Mouse (Mus musculus) limb, embryonic 14.5 days (tissue): ENCODE results near the gene Pfn1. TPM values are rescaled to one million over a fixed set of nuclear protein-coding genes. Genes with fewer than 3 reads are reported as not detected.

Source experiments
- ATAC-seq: fragments of 200-750 bp; cut with Nextera tagmentation; 2 replicates; pipeline ENCODE4 v1.8.0; 2017; ENCODE audit warnings: low read depth, moderate number of reproducible peaks, moderate TSS enrichment; ENCODE audit not compliant: low FRiP score
- DNase-seq: peaks from one replicate; pipeline ENCODE4 v3.0.0-alpha.2; 2015; ENCODE audit warnings: low spot score
- H3K27ac ChIP-seq: fragments of 300-500 bp; sonication (generic); replicated peaks from 2 replicates; pipeline ENCODE4 v1.5.1; 2014; ENCODE audit warnings: low read depth, mild to moderate bottlenecking, low read length, moderate library complexity, mixed read lengths
- H3K27me3 ChIP-seq: fragments of 300-500 bp; sonication (generic); 2 replicates; pipeline ENCODE4 v1.6.1; 2014; ENCODE audit warnings: low read length, mixed read lengths; ENCODE audit not compliant: control insufficient read depth, insufficient read depth
- H3K36me3 ChIP-seq: fragments of 300-500 bp; sonication (generic); 2 replicates; pipeline ENCODE4 v1.6.1; 2014; ENCODE audit warnings: mild to moderate bottlenecking, low read length, moderate library complexity, mixed read lengths; ENCODE audit not compliant: control insufficient read depth, insufficient read depth
- H3K4me1 ChIP-seq: fragments of 300-500 bp; sonication (generic); 2 replicates; pipeline ENCODE4 v1.6.1; 2014; ENCODE audit warnings: antibody characterized with exemption, low read length, mixed read lengths; ENCODE audit not compliant: control insufficient read depth, insufficient read depth
- H3K4me2 ChIP-seq: fragments of 300-500 bp; sonication (generic); replicated peaks from 2 replicates; pipeline ENCODE4 v1.6.1; 2014; ENCODE audit warnings: low read depth, mild to moderate bottlenecking, low read length, moderate library complexity; ENCODE audit not compliant: severe bottlenecking
- H3K4me3 ChIP-seq: fragments of 300-500 bp; sonication (generic); replicated peaks from 2 replicates; pipeline ENCODE4 v1.5.1; 2014; ENCODE audit warnings: low read length
- H3K9ac ChIP-seq: fragments of 300-500 bp; sonication (generic); 2 replicates; pipeline ENCODE4 v1.6.1; 2014; ENCODE audit warnings: mild to moderate bottlenecking, low read depth, low read length, moderate library complexity; ENCODE audit not compliant: severe bottlenecking
- H3K9me3 ChIP-seq: fragments of 300-500 bp; sonication (generic); 2 replicates; pipeline ENCODE4 v1.6.1; 2016; ENCODE audit warnings: low read length; ENCODE audit not compliant: control insufficient read depth
- POLR2A ChIP-seq: fragments of 200-500 bp; IDR thresholded peaks from 2 replicates; pipeline ENCODE4 v1.8.0; 2012; ENCODE audit warnings: inconsistent platforms, mild to moderate bottlenecking, moderate library complexity, borderline replicate concordance; ENCODE audit not compliant: insufficient read depth, insufficient read length; ENCODE audit errors: extremely low read depth
- WGBS: fragments of 180-500 bp; shearing (Covaris S2); extraction: QIAGEN DNeasy Blood & Tissue Kit; methylation state at CpG from one replicate; pipeline ENCODE4 v1.1.7; 2014; 5-methylcytosine and 5-hydroxymethylcytosine counted together
- polyA plus RNA-seq, 2 experiments: library from polyadenylated mRNA; depleted of rRNA in 1 of 2; stranded (reverse) in 1 of 2; unstranded in 1 of 2; fragments of >200 nt; fragmentation: Nextera tagmentation in 1 of 2; extraction: Ambion mirVana in 1 of 2; gene quantifications; 2 replicates each; pipeline versions ENCODE4 v1.2.1 to v1.2.3; 2012 to 2014

Pfn1 gene
- polyA plus RNA-seq, 2 experiments, result 946 to 1,675 TPM

GRCm38 (mm10) chr11:70646691-70647650, 7.5 kb downstream of the Pfn1 start, which contains the start of the genes Rnf167 and Slc25a11:
Rnf167 (plus strand) TSS chr11:70647235.
Slc25a11 (minus strand) TSS chr11:70647479.
- WGBS, result under 1% methylated on average over 63 of the region's 63 CpGs
- Histone ChIP-seq H3K4me3 (peak within 1 kb of the TSS; percentile 75), H3K4me2 (peak within 1 kb of the TSS; percentile 91), H3K36me3 (peaks cover 62% of the 10 kb centered on the region), H3K4me1 (peaks cover 22% of the 10 kb centered on the region), H3K27ac (peak within 1 kb of the TSS; percentile 93), H3K27me3 (no peaks in the 10 kb centered on the region), H3K9ac (peak within 1 kb of the TSS; percentile 86), H3K9me3 (no peaks in the 10 kb centered on the region)
- peak; percentile 99 for DNase-seq
- TF ChIP-seq POLR2A, result peak; percentile 90; the same call in 1 of the 2 replicates
- peak; percentile 90 for ATAC-seq

- 24% methylated on average over 3 of the region's 3 CpGs for WGBS
- no peaks in the 10 kb centered on the region for H3K27me3 ChIP-seq
- peak overlapping the region; percentile 75 for H3K4me3 ChIP-seq
- peak overlapping the region; percentile 86 for H3K27ac ChIP-seq
- no peak for DNase-seq
- H3K9ac ChIP-seq, result peak overlapping the region; percentile 86
- ATAC-seq, result no peak
- TF ChIP-seq POLR2A, result no peak
- H3K9me3 ChIP-seq, result no peaks in the 10 kb centered on the region
- peaks cover 22% of the 10 kb centered on the region for H3K4me1 ChIP-seq
- peaks cover 55% of the 10 kb centered on the region for H3K36me3 ChIP-seq
- peak overlapping the region; percentile 91 for H3K4me2 ChIP-seq
These were observed 8.2 kb downstream of the Pfn1 start for GRCm38 (mm10) chr11:70646259-70646555.

GRCm38 (mm10) chr11:70645461-70646258, 8.8 kb downstream of the Pfn1 start:
- H3K27me3 ChIP-seq, result no peaks in the 10 kb centered on the region
- H3K27ac ChIP-seq, result no peak overlapping the region
- peak overlapping the region; percentile 75 for H3K4me3 ChIP-seq
- peak overlapping the region; percentile 86 for H3K9ac ChIP-seq
- no peak for DNase-seq
- peaks cover 49% of the 10 kb centered on the region for H3K36me3 ChIP-seq
- TF ChIP-seq POLR2A, result no peak
- peak overlapping the region; percentile 91 for H3K4me2 ChIP-seq
- WGBS, result 93% methylated on average over 12 of the region's 12 CpGs
- H3K4me1 ChIP-seq, result peaks cover 19% of the 10 kb centered on the region
- no peaks in the 10 kb centered on the region for H3K9me3 ChIP-seq
- no peak for ATAC-seq

- Histone ChIP-seq H3K27ac (no peak overlapping the region), H3K4me3 (no peak overlapping the region)
- DNase-seq, result no peak
These were observed 9.8 kb downstream of the Pfn1 start for GRCm38 (mm10) chr11:70644564-70645103.

GRCm38 (mm10) chr11:70643051-70643450, 11.4 kb downstream of the Pfn1 start:
- 90% methylated on average over 6 of the region's 6 CpGs for WGBS
- no peak overlapping the region for H3K27ac ChIP-seq

More at GRCm38 (mm10) chr11:70644564-70645103, 9.8 kb downstream of the Pfn1 start:
- WGBS, result 94% methylated on average over 8 of the region's 8 CpGs
- H3K4me1 ChIP-seq, result peaks cover 19% of the 10 kb centered on the region
- H3K9me3 ChIP-seq, result no peaks in the 10 kb centered on the region
- no peak overlapping the region for H3K9ac ChIP-seq
- H3K27me3 ChIP-seq, result no peaks in the 10 kb centered on the region
- H3K4me2 ChIP-seq, result no peak overlapping the region
- ATAC-seq, result no peak
- no peak for TF ChIP-seq POLR2A
- H3K36me3 ChIP-seq, result peaks cover 39% of the 10 kb centered on the region

More at GRCm38 (mm10) chr11:70643051-70643450, 11.4 kb downstream of the Pfn1 start:
- H3K4me3 ChIP-seq, result no peak overlapping the region
- peaks cover 13% of the 10 kb centered on the region for H3K4me1 ChIP-seq
- H3K9ac ChIP-seq, result no peak overlapping the region
- H3K4me2 ChIP-seq, result no peak overlapping the region
- no peak for DNase-seq
- no peak for TF ChIP-seq POLR2A
- no peaks in the 10 kb centered on the region for H3K9me3 ChIP-seq
- no peaks in the 10 kb centered on the region for H3K27me3 ChIP-seq
- H3K36me3 ChIP-seq, result peaks cover 24% of the 10 kb centered on the region
- no peak for ATAC-seq
